Mouse (Mus musculus): ENCODE data around the gene H2-DMb1. TPM values are rescaled to one million over a fixed set of nuclear protein-coding genes. Genes with fewer than 3 reads are reported as not detected.

Gene H2-DMb1
- polyA plus RNA-seq, 1 experiment from 2014 or later: 2.6 TPM

DNA sequence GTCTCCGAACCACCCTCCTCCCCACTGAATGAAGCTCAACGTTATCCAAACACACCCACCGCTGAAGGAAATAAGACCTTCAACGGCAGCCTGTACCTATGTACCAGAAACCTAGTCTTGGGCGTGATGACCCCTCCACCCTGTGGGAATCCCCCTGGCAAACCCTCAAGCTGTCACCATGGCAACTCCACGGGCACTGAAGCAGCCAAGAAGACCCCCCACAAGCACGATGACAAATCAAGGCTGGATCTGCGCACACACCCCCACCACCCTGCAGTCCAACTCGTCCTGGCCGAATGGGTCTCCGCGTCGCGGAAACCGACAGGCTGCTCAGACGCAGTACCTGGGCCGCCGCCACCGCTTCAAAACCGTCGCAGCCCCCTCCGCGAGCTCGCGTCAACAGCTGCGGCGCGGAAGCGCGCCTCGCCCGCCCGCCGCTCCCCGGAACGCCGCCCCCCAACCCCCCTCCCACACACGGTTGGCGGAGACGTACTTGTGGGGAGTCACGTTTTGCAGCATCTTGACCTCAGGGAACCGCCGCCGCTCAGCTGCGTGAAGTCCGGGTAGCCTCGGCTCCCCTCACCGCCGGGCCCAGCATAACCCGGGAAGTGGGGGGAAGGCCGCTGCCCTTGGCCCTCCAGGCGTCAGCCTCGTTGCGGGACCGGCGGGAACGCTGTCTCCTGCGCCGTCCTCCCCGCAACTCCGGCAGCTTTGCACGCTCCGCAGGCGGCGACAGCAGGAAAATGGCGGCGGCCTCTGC, 34.6 kb upstream of the H2-DMb1 start:
- H3K27ac ChIP-seq: peak overlapping the region; percentile 100
- no peaks in the 10 kb centered on the region for H3K27me3 ChIP-seq
- peak overlapping the region; percentile 97 for H3K4me3 ChIP-seq
- H3K9me3 ChIP-seq: no peaks in the 10 kb centered on the region
- under 1% methylated on average over 57 of the region's 67 CpGs for WGBS
- H3K36me3 ChIP-seq: peaks cover 57% of the 10 kb centered on the region
- peak overlapping the region; percentile 92 for H3K4me2 ChIP-seq
- no peak for ATAC-seq (ENCODE audit: insufficient number of reproducible peaks, insufficient read depth, low FRiP score, low TSS enrichment, low read depth)
- H3K4me1 ChIP-seq: peaks cover 23% of the 10 kb centered on the region
- H3K9ac ChIP-seq: peak overlapping the region; percentile 98

DNA sequence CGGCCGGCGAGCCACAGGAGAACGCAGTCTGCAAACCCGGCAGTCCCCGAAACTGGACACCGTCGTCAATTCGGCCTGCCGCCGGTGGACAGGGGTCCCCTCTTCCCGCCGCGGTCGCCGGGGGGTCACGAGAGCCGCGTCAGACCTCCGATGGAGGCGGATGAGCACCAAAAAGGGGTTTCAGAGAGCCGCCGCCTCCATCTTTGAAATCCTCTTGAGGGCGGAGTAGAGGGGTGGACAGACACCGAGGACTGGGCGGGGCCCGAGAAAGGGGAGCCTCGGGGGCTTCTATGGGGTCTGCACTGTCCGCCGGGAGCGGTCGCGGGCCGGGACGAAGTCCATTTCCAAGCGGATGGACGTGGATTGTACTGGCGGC, 34.0 kb upstream of the H2-DMb1 start:
- H3K36me3 ChIP-seq: peaks cover 51% of the 10 kb centered on the region
- peak overlapping the region; percentile 97 for H3K4me3 ChIP-seq
- 0% methylated on average over 38 of the region's 38 CpGs for WGBS
- H3K27me3 ChIP-seq: no peaks in the 10 kb centered on the region
- H3K4me1 ChIP-seq: peaks cover 28% of the 10 kb centered on the region
- no peaks in the 10 kb centered on the region for H3K9me3 ChIP-seq
- ATAC-seq (ENCODE audit: insufficient number of reproducible peaks, insufficient read depth, low FRiP score, low TSS enrichment, low read depth): peak; percentile 15
- peak overlapping the region; percentile 92 for H3K4me2 ChIP-seq
- peak overlapping the region; percentile 100 for H3K27ac ChIP-seq
- H3K9ac ChIP-seq: peak overlapping the region; percentile 98

GRCm38 (mm10) chr17:34119249-34120179, 33.4 kb upstream of the H2-DMb1 start, which contains the start of gene H2-DMa:
TSS of gene H2-DMa (plus strand) at chr17:34119541.
- H3K36me3 ChIP-seq: peaks cover 45% of the 10 kb centered on the region
- peaks cover 30% of the 10 kb centered on the region for H3K4me1 ChIP-seq
- no peaks in the 10 kb centered on the region for H3K27me3 ChIP-seq
- H3K4me3 ChIP-seq: peak within 1 kb of the TSS; percentile 97
- H3K27ac ChIP-seq: peak within 1 kb of the TSS; percentile 100
- peak within 1 kb of the TSS; percentile 92 for H3K4me2 ChIP-seq
- ATAC-seq (ENCODE audit: insufficient number of reproducible peaks, insufficient read depth, low FRiP score, low TSS enrichment, low read depth): peak; percentile 65
- peak within 1 kb of the TSS; percentile 98 for H3K9ac ChIP-seq
- no peaks in the 10 kb centered on the region for H3K9me3 ChIP-seq
- WGBS: under 1% methylated on average over 96 of the region's 96 CpGs

DNA sequence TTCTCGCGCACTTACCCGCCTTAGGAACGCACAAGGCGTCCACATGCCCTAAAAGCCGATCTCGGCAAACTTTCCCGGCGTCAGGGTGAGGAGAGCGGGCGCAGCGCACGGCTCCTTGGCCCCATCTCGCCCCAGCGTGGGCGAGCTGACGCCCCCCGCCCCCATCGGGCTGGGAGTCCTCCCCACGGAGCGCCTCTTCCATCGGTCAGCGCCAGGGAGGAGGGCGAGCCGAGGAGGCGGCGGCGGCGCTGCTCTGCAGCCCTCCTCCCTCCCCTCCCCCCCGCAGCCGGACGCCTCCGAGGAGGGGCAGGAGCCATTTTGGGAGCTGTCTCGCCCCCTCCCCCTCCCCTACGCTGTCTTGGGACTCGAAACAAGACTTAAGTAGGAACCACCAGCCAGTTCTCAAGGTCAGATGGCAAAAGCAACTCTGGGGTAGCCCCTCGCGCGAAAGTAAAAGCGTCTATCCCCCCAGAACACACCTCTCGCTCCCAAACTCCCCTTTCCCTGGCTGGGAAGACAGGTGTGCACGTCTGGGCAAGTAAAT, 32.6 kb upstream of the H2-DMb1 start:
- Histone ChIP-seq H3K9ac (peak overlapping the region; percentile 98), H3K4me1 (peaks cover 30% of the 10 kb centered on the region), H3K4me3 (peak overlapping the region; percentile 97), H3K9me3 (no peaks in the 10 kb centered on the region), H3K27me3 (no peaks in the 10 kb centered on the region), H3K36me3 (peaks cover 37% of the 10 kb centered on the region), H3K27ac (peak overlapping the region; percentile 100), H3K4me2 (peak overlapping the region; percentile 92)
- ATAC-seq (ENCODE audit: insufficient number of reproducible peaks, insufficient read depth, low FRiP score, low TSS enrichment, low read depth): peak; percentile 7; the same call in 1 of the 2 replicates
- under 1% methylated on average over 38 of the region's 42 CpGs for WGBS

GRCm38 (mm10) chr17:34120814-34121171, 32.1 kb upstream of the H2-DMb1 start:
- H3K4me3 ChIP-seq: peak overlapping the region; percentile 97
- H3K27ac ChIP-seq: peak overlapping the region; percentile 100
- peak; percentile 13 for ATAC-seq (ENCODE audit: insufficient number of reproducible peaks, insufficient read depth, low FRiP score, low TSS enrichment, low read depth)
- peak overlapping the region; percentile 92 for H3K4me2 ChIP-seq
- WGBS: under 1% methylated on average over 31 of the region's 31 CpGs
- peaks cover 29% of the 10 kb centered on the region for H3K4me1 ChIP-seq
- H3K9me3 ChIP-seq: no peaks in the 10 kb centered on the region
- H3K27me3 ChIP-seq: no peaks in the 10 kb centered on the region
- H3K36me3 ChIP-seq: peaks cover 36% of the 10 kb centered on the region
- H3K9ac ChIP-seq: peak overlapping the region; percentile 98

- H3K4me2 ChIP-seq: peak overlapping the region; percentile 92
- peaks cover 27% of the 10 kb centered on the region for H3K4me1 ChIP-seq
- H3K4me3 ChIP-seq: peak overlapping the region; percentile 97
- no peaks in the 10 kb centered on the region for H3K27me3 ChIP-seq
- H3K36me3 ChIP-seq: peaks cover 34% of the 10 kb centered on the region
- ATAC-seq (ENCODE audit: insufficient number of reproducible peaks, insufficient read depth, low FRiP score, low TSS enrichment, low read depth): peak; percentile 52
- H3K9ac ChIP-seq: peak overlapping the region; percentile 98
- H3K27ac ChIP-seq: peak overlapping the region; percentile 100
- no peaks in the 10 kb centered on the region for H3K9me3 ChIP-seq
- WGBS: under 1% methylated on average over 34 of the region's 35 CpGs
Observed at GRCm38 (mm10) chr17:34121172-34121878, 31.5 kb upstream of the H2-DMb1 start.

GRCm38 (mm10) chr17:34121879-34122187, 31.0 kb upstream of the H2-DMb1 start:
- Histone ChIP-seq H3K9ac (peak overlapping the region; percentile 98), H3K4me1 (peaks cover 26% of the 10 kb centered on the region), H3K4me3 (peak overlapping the region; percentile 97), H3K27ac (peak overlapping the region; percentile 100), H3K9me3 (no peaks in the 10 kb centered on the region), H3K36me3 (peaks cover 31% of the 10 kb centered on the region), H3K4me2 (peak overlapping the region; percentile 92), H3K27me3 (no peaks in the 10 kb centered on the region)
- WGBS: 0% methylated on average over 10 of the region's 10 CpGs
- no peak for ATAC-seq (ENCODE audit: insufficient number of reproducible peaks, insufficient read depth, low FRiP score, low TSS enrichment, low read depth)

GRCm38 (mm10) chr17:34122188-34122984, 30.5 kb upstream of the H2-DMb1 start, which contains the start of gene Brd2:
TSS of gene Brd2 (minus strand) at chr17:34122634.
- Histone ChIP-seq H3K4me3 (peak within 1 kb of the TSS; percentile 97), H3K4me1 (peaks cover 28% of the 10 kb centered on the region), H3K27ac (peak within 1 kb of the TSS; percentile 100), H3K27me3 (no peaks in the 10 kb centered on the region), H3K9ac (peak within 1 kb of the TSS; percentile 98), H3K9me3 (no peaks in the 10 kb centered on the region), H3K36me3 (peaks cover 26% of the 10 kb centered on the region), H3K4me2 (peak within 1 kb of the TSS; percentile 92)
- WGBS: under 1% methylated on average over 69 of the region's 75 CpGs
- ATAC-seq (ENCODE audit: insufficient number of reproducible peaks, insufficient read depth, low FRiP score, low TSS enrichment, low read depth): peak; percentile 63

DNA sequence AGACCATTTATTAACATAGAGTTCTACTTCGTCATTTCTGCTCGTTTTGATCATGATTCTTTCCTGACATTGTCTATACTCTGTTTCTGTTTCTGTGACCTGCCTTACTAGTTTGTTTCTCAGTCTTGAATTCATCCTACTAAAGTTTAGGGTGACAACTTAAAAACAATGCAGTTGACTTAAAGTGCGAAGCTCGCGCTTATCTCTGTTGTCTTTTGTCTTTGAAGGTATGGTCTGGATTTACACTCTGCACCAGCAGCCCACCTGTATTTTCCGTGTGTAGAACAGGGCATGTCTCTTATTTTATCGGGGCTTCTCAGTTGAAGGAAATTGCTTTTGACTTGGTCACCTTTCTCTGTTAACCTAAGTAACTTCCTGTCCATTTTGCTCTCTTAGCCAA, 29.8 kb upstream of the H2-DMb1 start:
- Histone ChIP-seq H3K4me3 (peak overlapping the region; percentile 97), H3K4me1 (peaks cover 35% of the 10 kb centered on the region), H3K4me2 (peak overlapping the region; percentile 92), H3K9ac (peak overlapping the region; percentile 98), H3K9me3 (no peaks in the 10 kb centered on the region), H3K27me3 (no peaks in the 10 kb centered on the region), H3K27ac (peak overlapping the region; percentile 100), H3K36me3 (peaks cover 19% of the 10 kb centered on the region)
- ATAC-seq (ENCODE audit: insufficient number of reproducible peaks, insufficient read depth, low FRiP score, low TSS enrichment, low read depth): no peak
- under 1% methylated on average over 7 of the region's 7 CpGs for WGBS

GRCm38 (mm10) chr17:34123518-34123917, 29.4 kb upstream of the H2-DMb1 start:
- Histone ChIP-seq H3K36me3 (peaks cover 14% of the 10 kb centered on the region), H3K9me3 (no peaks in the 10 kb centered on the region), H3K9ac (peak overlapping the region; percentile 98), H3K4me3 (peak overlapping the region; percentile 97), H3K4me2 (peak overlapping the region; percentile 92), H3K27me3 (no peaks in the 10 kb centered on the region), H3K27ac (peak overlapping the region; percentile 100), H3K4me1 (peaks cover 39% of the 10 kb centered on the region)
- no peak for ATAC-seq (ENCODE audit: insufficient number of reproducible peaks, insufficient read depth, low FRiP score, low TSS enrichment, low read depth)
- 3% methylated on average over 2 of the region's 2 CpGs for WGBS

Measured in embryonic facial prominence, embryonic 13.5 days (tissue).